Mouse (Mus musculus) lung, adult 18-20 months (tissue): ENCODE measurements around the gene Ube2z.
A peak's percentile ranks its signal among the peaks of the same experiment; 100 is the strongest.

ENCODE experiments used
- DNase-seq, 2 experiments: peaks; one replicate each; pipeline ENCODE4 v3.0.0; 2022; ENCODE audit warnings: mixed read lengths in 2 of 2

Ube2z gene

GRCm38 (mm10) chr11:96050854-96051253 is 14.3 kb downstream of the Ube2z start:
- DNase-seq, result no peak

GRCm38 (mm10) chr11:96049939-96050338 is 15.2 kb downstream of the Ube2z start:
- DNase-seq, result peak in 1 of 2 experiments; percentile 12

- no peak for DNase-seq
Measured at GRCm38 (mm10) chr11:96047469-96048373, 17.5 kb downstream of the Ube2z start.

- no peak for DNase-seq
Measured at GRCm38 (mm10) chr11:96046793-96047192, 18.4 kb downstream of the Ube2z start.

GRCm38 (mm10) chr11:96046028-96046427 is 19.2 kb downstream of the Ube2z start:
- no peak for DNase-seq

- no peak for DNase-seq
Measured at GRCm38 (mm10) chr11:96044803-96045567, 20.2 kb downstream of the Ube2z start.

- DNase-seq, result no peak
Measured at GRCm38 (mm10) chr11:96038560-96038959, 26.6 kb downstream of the Ube2z start.

- no peak for DNase-seq
Measured at GRCm38 (mm10) chr11:96037499-96037898, 27.7 kb downstream of the Ube2z start.

GRCm38 (mm10) chr11:96035133-96035532 is 30.1 kb downstream of the Ube2z start:
- DNase-seq, result peak in 1 of 2 experiments; percentile 7

GRCm38 (mm10) chr11:96034596-96035052 is 30.6 kb downstream of the Ube2z start, which contains the start of gene Snf8:
Snf8 (plus strand) TSS chr11:96034885.
- peak; percentile 93 to 96 for DNase-seq

- DNase-seq, result no peak
Measured at GRCm38 (mm10) chr11:96034116-96034515, 31.1 kb downstream of the Ube2z start.

GRCm38 (mm10) chr11:96033264-96033663 is 31.9 kb downstream of the Ube2z start:
- DNase-seq, result no peak

- DNase-seq, result no peak
Measured at GRCm38 (mm10) chr11:96031701-96032100, 33.5 kb downstream of the Ube2z start.

GRCm38 (mm10) chr11:96030571-96030970 is 34.6 kb downstream of the Ube2z start:
- no peak for DNase-seq

- DNase-seq, result no peak
Measured at GRCm38 (mm10) chr11:96028130-96028529, 37.1 kb downstream of the Ube2z start.

- DNase-seq, result no peak
Measured at GRCm38 (mm10) chr11:96020622-96021021, 44.6 kb downstream of the Ube2z start.

GRCm38 (mm10) chr11:96017941-96018351 is 47.2 kb downstream of the Ube2z start:
- DNase-seq, result no peak

- no peak for DNase-seq
Measured at GRCm38 (mm10) chr11:96015421-96015820, 49.8 kb downstream of the Ube2z start.

GRCm38 (mm10) chr11:96011982-96012381 is 53.2 kb downstream of the Ube2z start:
- DNase-seq, result no peak

- DNase-seq, result no peak
Measured at GRCm38 (mm10) chr11:96008827-96009226, 56.4 kb downstream of the Ube2z start.

- DNase-seq, result no peak
Measured at GRCm38 (mm10) chr11:96007516-96008235, 57.5 kb downstream of the Ube2z start.

GRCm38 (mm10) chr11:96006852-96007515 is 58.2 kb downstream of the Ube2z start:
- no peak for DNase-seq
